Mouse (Mus musculus): ENCODE results near the gene Ccdc85a.

The Ccdc85a gene

DNA sequence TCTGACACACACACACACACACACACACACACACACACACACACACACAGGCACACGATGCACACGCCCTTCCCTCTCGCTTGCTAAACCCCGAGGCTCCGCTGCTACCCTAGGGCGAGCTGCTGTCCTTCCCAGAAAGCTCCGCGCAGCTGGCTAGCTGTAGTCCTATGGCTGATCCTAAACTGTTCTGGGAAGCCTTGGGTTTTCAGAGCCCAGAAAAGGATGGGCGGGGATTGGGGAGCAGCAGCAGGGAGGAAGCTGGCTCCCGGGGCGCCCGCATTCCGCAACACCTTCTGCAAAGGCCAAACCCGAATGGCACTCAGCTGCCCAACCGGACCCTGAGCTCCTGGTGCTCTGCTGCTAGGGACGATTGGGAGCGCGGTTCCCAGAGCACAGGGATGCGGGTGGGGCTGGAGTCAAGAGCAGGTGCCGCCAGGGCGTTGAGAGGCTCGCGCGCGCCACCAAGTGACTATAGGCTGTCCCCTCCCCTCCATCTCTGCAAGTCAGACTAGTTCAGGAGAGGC, at the start of gene Ccdc85a:
TSS of gene Ccdc85a (minus strand) at position 414 of the 524 bp plus-strand sequence.
- DNase-seq (ENCODE audit: low spot score) = no peak

DNA sequence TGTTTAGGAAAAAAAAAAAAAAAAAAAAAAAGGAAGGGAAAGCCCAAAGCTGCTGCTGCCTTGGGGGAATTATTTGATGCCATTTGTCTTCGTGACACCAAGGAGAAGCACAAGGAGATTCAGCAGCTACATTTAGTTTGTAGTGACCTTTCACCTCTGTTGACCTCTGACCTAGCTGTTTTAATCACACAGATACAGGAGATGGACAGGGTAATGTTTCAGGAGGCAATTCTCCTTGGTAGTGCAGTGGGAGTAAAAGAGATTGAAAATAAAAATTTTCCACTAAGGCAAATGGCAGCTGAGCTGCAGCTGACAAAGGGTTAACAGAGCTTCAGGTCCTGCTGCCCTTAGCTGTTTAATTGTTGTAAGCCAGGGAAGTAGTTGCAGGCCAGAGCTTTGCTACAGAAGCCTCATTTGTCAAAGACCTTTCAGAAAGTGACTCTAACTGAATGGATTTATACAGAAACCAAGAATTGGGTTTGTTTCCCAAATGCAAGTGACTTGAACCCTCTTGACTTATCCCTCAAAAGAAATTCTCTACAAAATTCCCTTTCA, 49.5 kb upstream of the Ccdc85a start:
- no peak for DNase-seq (ENCODE audit: low spot score)

DNA sequence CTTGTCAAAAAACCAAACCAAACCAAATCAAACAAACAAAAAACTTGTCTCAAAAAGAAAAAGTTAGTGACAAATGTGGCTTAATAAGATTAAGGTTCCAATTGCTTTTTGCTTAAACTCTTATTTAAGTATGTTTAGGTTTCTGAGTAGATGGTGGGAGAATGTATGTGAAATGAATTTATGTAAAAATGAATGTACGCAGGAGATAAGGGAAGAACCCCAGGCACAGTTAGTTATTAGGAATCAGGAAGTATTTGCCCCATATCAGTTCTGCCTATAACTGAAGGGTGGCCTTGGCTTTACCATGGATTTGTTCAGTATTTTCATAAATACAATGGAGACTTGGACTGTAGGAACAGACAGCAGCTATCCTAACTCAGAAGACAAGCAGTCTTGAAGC, 49.0 kb upstream of the Ccdc85a start:
- DNase-seq (ENCODE audit: low spot score) = no peak

DNA sequence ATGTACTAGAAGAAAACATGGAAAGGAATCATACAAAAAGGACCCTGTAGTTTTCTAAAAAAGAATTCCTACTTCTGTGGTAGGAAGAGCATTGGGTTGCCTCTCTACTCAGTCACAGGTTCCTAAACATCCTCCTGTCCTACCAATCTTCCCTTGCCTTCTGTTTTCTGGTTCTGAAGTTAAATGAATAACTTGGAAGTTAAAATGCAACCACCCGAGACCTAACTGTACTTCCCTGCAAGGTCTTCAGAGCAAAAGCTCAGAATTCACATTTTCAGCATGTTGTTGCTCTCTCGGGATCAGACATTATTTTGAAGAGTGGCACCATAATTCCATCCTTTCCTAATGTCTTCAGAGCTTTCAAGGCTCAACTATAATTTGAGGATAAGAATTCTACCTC, 46.6 kb upstream of the Ccdc85a start:
- DNase-seq (ENCODE audit: low spot score) = no peak

DNA sequence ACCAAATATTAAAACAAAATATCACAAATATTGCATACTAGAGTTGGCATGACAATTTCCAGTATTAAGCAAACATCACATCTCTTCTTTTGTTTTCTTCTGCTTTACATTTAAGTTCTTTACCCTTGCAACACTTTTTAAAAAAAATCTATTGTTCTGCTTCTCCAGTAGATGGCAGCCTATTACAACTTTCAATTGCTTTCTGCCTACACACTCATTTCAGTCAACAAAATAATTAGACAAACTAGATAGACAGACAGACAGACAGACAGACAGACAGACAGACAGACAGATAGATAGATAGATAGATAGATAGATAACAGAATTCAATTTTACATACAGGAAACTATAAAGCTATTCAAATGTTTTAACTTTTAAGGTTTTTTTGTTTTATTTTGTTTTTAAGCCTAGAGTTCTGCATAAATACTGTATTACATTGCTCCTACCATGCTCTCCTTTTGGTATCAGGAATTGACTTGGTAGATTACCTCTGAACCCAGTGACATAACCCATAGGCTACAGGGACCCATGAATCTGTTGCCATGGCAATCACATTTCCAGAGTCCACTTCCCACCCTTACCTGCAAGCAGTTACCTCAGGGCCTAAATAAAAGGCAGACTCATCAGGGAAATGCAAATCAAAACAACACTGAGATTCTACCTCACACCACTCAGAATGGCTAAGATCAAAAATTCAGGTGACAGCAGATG, 26.8 kb upstream of the Ccdc85a start:
- DNase-seq (ENCODE audit: low spot score) = no peak

DNA sequence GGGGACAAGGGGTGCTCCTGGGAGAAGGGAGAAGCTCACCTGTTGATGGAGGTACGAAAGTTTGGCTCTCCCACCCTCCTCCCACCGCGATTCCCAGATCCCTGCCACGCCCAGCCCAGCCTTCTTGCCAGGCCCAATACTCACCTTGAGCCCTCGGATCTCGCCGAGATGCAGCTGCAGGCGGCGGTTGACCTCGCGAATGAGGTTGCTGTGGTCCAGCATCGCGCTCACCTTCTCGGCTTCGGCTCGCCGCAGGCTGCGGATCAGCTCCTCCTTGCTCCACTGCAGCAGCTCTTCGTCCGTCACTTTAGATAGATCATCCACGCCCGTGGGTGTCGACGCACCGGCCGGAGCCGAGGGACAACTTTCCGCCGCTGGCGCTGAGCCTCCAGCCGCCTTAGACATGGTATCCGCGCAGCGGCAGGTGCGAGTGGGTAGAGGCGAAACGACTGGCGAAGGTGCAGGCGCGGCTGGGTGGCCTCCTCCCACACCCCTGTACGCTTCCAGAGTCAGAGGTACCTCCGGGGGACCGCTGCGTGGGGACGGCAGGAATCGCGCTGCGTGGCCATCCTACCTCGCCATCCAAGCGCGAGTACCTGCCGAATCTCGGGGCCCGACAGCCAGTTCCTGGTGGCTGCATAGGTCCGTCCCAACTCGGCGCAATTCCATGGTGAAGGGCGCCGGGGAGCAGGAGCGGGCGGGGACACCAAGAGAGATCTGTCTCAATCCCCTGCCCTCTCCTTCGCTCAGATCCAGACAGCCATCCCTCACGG, 800 bp downstream of the Ccdc85a start:
- DNase-seq (ENCODE audit: low spot score) = no peak

DNA sequence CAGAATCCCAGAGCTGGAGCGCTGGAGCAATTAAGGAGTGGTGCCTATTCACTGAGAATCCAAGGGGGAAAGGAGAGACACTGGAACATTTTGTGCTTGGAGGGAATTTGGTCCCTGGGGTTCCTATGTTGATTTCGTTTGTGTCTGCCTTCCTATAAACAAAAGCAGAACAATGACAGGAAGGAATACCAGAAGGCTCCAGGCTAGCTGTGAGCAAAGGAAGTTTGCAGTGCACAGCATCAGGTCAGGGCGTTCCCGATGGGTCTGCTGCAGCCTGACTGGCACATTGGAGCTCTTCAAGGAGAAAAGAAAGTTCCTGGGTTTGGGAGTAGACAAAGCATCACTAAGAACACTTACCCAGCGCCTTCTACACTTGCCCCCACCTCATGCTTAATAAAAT, 1.9 kb downstream of the Ccdc85a start:
- DNase-seq (ENCODE audit: low spot score) = no peak

DNA sequence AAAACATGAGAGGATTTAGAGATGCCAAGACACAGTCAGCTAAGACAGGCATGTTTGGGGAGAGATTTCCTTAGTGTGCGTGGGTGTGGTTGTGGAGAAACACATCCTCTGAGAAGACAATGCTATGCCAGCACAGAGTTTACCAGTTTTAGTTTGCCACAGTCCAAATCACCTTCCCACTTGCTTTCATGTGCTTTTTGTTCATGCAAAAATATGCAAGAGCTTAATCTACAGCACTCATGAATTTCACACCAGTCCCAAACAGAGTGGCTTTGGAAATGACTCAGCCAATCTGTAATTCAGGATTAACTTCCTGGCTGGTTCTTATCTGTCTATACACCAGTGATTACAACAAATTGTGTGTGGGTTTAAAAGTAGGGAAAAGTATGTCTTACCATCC, 11.7 kb downstream of the Ccdc85a start:
- DNase-seq (ENCODE audit: low spot score) = no peak

DNA sequence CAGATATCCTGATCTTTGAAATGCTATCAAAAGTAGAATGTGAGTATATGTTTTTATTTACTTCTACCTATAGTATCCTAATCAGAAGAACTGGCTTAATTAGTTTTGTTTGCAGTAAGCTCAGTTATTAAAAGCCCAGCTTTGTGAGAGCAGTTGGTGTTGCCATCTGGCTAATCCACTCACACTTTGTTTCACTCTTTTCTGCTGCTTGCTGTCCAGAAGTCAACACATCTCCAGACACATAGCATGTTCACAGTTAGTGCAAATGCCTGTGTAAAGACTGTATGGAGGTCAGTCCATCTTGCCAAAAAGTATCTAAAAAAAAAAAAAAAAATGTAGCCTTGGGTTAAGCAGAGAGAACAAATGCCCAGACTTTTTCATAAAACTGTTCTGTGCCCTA, 27.7 kb downstream of the Ccdc85a start:
- DNase-seq (ENCODE audit: low spot score) = no peak

DNA sequence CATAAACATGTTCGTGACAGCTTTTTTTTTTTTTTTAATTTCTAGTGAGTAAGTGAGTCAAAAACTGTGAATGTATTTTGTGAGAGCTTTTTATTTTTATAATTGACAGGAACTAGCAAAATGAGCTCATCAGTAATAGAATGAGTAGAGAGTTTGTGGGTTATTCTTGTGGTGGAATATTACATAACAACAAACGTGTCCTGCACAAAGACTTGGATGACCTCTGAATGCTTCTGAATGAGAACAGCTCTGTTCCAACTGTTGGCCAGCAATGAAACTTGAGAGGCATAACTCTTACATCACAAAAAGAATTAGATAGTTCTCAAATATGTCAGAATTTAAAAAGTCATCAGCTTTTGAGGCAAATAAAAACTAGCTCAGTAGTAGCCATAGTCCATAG, 40.7 kb downstream of the Ccdc85a start:
- DNase-seq (ENCODE audit: low spot score) = no peak

DNA sequence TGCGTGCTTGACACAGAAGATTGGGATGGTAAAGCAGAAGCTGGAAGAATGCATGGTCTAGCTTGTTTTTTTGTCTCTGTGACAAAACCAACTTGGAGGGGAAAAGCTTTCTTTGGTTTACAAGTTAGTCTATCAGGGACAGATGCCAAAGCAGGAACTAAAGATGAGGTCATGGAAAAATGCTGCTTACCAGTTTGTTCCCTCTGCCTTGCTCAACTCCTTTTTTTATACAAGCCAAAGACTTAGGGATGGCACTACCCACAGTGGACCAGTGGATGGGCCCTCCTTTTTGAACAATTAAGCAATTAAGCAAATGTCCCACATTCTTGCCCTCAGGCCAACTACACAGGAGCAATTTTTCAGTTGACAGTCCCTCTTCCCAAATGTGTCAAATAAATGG, 42.8 kb downstream of the Ccdc85a start:
- no peak for DNase-seq (ENCODE audit: low spot score)

DNA sequence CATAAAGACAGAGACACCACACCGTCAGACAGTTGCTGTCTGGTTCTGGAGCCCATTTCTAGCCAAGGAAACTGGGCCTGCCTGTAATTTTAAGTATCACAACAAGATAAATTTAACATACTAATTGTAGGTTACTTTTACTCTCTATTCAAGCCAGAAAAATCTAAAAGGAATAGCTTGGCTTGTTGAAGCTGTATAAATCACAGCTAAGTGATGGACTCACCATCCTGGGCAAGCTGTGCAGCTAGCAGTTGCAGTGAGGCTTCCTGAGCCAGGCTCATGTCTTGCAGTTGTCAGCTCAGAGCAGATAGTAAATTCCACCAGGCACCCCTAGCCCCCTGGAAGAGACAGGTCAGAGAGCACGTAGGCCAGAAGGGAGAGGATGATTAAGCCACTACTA, 50.8 kb downstream of the Ccdc85a start:
- no peak for DNase-seq (ENCODE audit: low spot score)

DNA sequence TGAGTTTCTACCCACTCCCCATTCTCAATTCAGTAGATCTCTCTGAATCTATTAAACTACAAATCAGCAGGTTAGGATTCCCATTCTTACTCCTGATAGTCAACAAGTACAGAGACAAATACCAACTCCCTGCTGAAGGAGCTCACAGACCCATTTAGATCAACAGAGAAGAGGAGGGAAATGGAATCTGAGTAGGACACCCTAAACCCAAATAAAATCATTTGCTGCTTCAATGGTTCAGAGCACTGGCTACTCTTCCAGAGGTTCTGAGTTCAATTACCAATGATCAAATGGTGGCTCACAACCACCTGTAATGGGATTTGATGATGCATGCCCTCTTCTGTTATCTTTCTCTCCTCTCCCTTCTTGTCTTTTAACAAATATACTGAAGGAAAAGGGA, 82.9 kb downstream of the Ccdc85a start:
- DNase-seq (ENCODE audit: low spot score) = no peak

DNA sequence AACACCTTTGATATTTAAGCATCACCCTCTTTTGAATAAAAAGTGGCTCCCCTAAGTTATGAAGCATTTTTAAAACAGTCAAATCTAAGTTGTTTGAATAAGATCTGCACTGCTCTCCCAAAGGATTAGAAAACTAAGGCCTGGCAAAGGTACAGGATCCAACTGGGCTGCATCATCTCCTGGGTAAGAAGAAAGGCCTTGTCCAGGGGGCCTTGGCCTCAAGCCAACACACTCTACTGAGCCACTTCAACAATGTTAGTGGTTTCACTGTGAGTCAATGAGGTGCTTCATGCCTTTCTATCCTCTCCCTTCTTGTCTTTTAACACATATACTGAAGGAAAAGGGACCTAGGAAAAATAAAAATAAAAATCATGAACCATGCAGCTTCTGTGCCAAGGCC, 87.1 kb downstream of the Ccdc85a start:
- no peak for DNase-seq (ENCODE audit: low spot score)

DNA sequence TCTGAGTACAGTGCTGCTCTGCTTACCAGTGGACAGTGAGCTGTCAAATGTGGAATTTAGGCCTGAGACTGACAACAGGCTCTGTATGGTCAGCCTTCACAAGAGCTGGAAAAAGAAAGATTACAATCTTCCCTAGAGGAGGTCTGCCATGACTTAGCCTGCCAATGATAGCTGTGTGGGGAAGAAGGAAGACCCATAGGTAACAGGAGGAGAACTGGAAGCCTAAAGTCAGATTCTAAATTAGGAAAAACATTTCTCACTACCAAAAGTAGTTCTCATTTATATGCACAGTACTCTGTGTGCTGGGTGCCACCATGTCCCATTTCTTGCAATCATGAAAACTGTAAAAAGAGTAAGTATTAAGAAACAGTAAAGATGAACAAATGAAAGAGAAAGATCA, 90.8 kb downstream of the Ccdc85a start:
- no peak for DNase-seq (ENCODE audit: low spot score)

DNA sequence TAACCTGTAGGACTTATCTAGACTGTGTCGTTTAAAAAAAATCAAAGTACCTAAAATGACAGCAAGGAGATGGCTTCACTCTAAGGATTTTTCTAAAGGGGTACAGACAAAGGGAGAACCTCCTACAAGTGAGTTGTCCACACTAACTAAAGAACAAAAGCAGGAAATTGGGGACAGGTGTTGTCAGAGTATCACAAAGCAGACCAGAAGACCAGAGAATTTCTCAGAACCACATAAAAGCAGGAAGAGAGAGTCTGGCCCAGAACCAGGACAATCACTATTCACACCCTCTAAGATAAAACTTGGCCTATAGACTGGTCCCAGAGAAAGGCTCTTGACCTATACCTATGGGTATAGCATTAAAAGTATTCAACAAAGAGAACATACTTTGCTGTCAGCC, 92.8 kb downstream of the Ccdc85a start:
- DNase-seq (ENCODE audit: low spot score) = no peak

DNA sequence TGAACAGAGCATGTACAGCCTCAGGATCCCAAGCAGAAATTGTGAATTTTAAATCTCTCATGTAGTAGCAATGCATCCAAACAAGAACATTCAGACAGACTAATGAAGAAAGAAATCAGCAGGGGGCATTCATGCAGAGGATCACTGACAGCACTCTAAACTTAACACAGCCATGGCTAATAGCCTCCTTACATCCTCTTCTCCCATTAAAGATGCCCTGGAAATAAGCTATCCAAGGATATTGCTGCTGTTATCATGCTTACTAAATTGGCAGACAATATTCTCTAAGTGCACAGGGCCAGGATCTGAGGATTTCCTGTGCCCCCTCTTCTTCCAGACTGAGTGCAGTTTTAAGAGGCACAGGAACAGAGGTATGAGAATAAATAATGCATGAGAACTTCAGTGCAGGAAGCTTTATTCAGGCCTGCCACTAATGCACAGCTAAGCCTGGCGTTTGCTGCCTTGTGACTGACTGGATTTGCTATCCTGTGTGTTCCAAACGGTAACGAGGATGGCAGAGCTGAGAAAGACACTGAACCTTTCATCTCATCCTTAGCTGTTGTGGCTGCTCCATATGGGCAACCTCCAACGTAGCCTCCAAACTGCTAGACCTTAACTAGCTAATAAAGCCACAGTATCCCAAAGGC, 99.9 kb downstream of the Ccdc85a start:
- DNase-seq (ENCODE audit: low spot score) = no peak

DNA sequence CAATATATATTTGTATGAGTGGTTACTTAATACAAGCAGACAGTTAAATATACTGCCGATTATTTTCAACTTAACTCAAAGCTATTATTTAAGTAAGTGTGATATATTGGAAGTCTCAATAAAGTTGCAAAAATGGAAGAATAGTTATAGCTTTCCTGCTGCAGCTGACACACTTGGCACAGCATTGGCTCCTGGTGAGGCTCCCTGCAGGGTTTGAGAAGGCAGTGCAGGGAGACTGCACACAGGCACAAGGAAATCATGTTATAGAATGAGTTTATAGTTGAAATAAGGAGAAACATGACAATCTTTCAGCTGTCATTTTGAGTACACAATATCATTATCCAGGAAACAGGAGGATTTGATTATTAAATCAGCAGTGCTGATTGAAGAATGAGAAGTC, 107.0 kb downstream of the Ccdc85a start:
- no peak for DNase-seq (ENCODE audit: low spot score)

DNA sequence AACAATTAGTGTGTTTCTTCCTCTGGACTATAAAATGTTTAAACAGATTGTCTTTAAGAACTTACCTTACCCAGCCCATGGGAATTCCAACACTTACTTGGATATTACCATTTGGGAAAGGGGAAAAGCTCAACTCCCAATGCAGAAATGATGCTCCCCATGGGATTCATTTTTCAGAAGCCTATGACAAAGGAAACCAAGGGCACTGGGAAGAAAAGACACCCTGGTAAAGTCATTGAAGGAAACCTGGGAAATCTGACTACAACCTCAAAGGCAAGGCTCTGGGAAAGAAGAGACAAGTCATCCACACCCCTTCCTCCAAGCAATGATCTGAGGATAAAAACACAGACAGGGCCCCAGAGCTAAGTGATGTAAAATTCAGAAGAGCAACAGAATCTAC, 118.4 kb downstream of the Ccdc85a start:
- DNase-seq (ENCODE audit: low spot score) = no peak

DNA sequence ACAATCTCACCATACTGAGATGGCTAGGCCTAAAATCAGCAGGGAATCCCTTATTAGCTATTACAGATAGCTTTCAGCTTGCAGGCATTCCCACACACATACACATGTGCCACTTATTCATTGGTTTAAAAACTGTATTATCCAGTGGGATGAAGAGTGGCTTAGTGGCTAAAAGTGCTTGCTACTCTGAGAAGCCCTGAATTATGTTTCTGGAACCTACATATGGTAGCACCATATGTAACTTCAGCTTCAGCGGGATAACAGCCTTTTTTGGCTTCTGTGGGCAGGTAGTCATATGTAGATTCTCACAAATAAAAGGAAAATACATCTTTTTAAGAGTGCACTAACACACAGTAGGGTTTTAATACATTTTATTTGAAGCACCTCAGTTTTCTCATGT, 119.2 kb downstream of the Ccdc85a start:
- DNase-seq (ENCODE audit: low spot score) = no peak

DNA sequence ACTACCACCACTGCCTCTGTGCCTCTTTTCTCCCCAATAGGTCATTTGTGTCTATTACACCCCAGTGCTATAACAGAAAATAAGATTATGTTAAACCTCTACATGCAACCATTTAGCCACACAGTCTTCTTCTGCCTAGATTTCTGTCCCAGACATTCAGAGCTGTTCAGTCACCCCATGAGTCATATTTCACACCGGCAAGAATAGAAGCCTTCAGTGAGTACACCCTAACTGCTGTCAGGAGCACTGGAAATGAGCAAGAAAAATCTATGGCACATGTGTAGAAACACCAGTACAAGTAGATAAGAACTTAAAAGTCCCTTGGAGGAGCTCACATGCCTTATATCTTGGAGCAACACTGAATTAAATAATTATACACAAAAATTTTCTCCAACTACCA, 125.0 kb downstream of the Ccdc85a start:
- DNase-seq (ENCODE audit: low spot score) = no peak

DNA sequence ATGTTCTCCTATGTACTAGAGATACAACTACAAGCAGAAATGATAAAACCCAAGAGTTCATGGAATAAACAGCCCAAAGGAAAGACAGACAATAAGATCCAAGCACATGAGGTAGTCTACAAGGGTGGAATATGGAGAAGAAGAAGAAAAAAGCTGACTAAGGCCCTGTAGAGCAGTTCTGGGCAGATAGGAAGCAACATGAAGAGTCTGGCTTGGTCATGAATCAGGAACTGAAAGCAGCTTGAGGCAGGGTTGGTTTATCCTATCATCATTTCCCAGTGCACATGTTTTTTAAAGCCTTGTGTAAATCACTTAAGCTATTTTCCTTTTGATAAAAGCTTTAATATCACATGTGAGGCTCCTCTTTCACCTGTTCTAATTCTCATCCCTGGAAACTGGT, 144.2 kb downstream of the Ccdc85a start:
- DNase-seq (ENCODE audit: low spot score) = no peak

Measured in c-Kit-positive CD71-positive TER-119-positive erythroid progenitor cells, embryonic 14.5 days (primary cell).